Mouse (Mus musculus) forebrain, embryonic 16.5 days (tissue): Measurements from ENCODE around the gene Sfxn5. TPM values are rescaled to one million over a fixed set of nuclear protein-coding genes. Genes with fewer than 3 reads are reported as not detected.
A peak's percentile ranks its signal among the peaks of the same experiment; 100 is the strongest.

Source experiments
- ATAC-seq: fragments of 200-750 bp; cut with Nextera tagmentation; 2 replicates; pipeline ENCODE4 v1.8.0; 2017; ENCODE audit warnings: mild to moderate bottlenecking, moderate library complexity
- H3K27ac ChIP-seq: fragments of 300-500 bp; sonication (generic); 2 replicates; pipeline ENCODE4 v1.5.1; 2014; ENCODE audit warnings: low read length, control low read depth
- H3K27me3 ChIP-seq: fragments of 300-500 bp; sonication (generic); replicated peaks from 2 replicates; pipeline ENCODE4 v1.6.1; 2014; ENCODE audit warnings: low read length; ENCODE audit not compliant: control insufficient read depth, insufficient read depth
- H3K36me3 ChIP-seq: fragments of 300-500 bp; sonication (generic); 2 replicates; pipeline ENCODE4 v1.6.1; 2014; ENCODE audit not compliant: control insufficient read depth, insufficient read depth
- H3K4me1 ChIP-seq: fragments of 300-500 bp; sonication (generic); replicated peaks from 2 replicates; pipeline ENCODE4 v1.6.1; 2014; ENCODE audit warnings: low read length; ENCODE audit not compliant: control insufficient read depth, insufficient read depth
- H3K4me2 ChIP-seq: fragments of 300-500 bp; sonication (generic); 2 replicates; pipeline ENCODE4 v1.6.1; 2014; ENCODE audit warnings: mild to moderate bottlenecking, low read length, control low read depth
- H3K4me3 ChIP-seq: fragments of 300-500 bp; sonication (generic); replicated peaks from 2 replicates; pipeline ENCODE4 v1.5.1; 2014; ENCODE audit warnings: mild to moderate bottlenecking, low read length, control low read depth
- H3K9ac ChIP-seq: fragments of 300-500 bp; sonication (generic); replicated peaks from 2 replicates; pipeline ENCODE4 v1.6.1; 2014; ENCODE audit warnings: low read depth, low read length, control low read depth
- H3K9me3 ChIP-seq: fragments of 300-500 bp; sonication (generic); 2 replicates; pipeline ENCODE4 v1.6.1; 2016; ENCODE audit warnings: low read length; ENCODE audit not compliant: control insufficient read depth
- WGBS: fragments of 180-500 bp; shearing (Covaris S2); extraction: QIAGEN DNeasy Blood & Tissue Kit; methylation state at CpG from one replicate; pipeline ENCODE4 v1.1.7; 2014; 5-methylcytosine and 5-hydroxymethylcytosine counted together
- polyA plus RNA-seq: library from polyadenylated mRNA; unstranded; fragments of >200 nt; fragmentation: Nextera tagmentation; extraction: Ambion mirVana; gene quantifications from 2 replicates; pipeline ENCODE4 v1.2.1, GENCODE M21; 2015

The Sfxn5 gene
- polyA plus RNA-seq, 1 experiment from 2014 or later, result 27.1 TPM

DNA sequence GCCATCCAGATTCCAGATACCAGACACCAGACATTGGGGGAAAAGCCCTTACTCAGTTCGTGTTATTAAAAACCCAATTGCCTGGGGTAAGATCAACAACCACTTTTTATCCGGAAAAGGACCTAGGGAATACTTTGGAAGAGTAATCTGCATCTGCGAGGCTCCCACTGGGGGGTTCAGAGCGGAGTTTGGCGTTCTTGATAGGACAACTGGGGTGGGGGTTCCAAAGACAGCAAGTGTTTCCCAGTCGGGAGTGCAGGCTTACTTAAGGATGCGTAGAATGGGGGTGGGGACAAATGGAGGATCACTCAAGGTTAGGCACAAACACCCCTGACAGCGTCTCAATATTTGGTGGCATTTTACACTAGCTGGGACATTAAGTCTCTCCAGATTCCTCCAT is 1.5 kb downstream of the Sfxn5 start:
- 15% methylated on average over 8 of the region's 8 CpGs for WGBS
- no peaks in the 10 kb centered on the region for H3K27me3 ChIP-seq
- peak overlapping the region; percentile 56 for H3K4me3 ChIP-seq
- ATAC-seq, result no peak
- H3K9me3 ChIP-seq, result no peaks in the 10 kb centered on the region
- peak overlapping the region; percentile 95 for H3K4me2 ChIP-seq
- H3K4me1 ChIP-seq, result peaks cover 12% of the 10 kb centered on the region
- H3K36me3 ChIP-seq, result no peaks in the 10 kb centered on the region
- no peak overlapping the region for H3K27ac ChIP-seq
- H3K9ac ChIP-seq, result peak overlapping the region; percentile 64

DNA sequence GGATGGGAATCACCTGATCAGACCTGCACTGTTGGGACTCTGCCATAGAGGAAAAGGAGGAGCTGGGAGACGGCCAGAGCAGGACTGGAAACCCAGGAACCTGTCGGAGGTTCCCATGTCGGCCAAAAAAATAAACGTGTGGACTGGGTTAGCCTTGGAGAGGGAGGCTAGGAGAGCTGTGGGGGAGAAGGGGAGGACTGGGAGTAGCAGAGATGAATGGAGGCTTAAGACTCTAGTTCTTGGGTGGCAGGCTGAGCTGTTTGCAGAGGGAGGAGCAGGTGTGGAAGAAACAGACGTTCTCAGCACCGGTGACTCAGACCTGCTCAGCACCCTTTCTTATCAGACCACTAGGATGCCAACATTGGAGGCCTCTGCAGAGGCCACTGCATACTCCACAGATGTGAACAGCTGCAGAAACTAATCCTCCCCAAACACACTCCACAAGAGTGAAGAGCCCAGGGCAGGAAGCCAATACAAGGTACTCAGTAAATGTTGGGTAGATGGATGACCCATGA is 1.9 kb downstream of the Sfxn5 start:
- no peak for ATAC-seq
- Histone ChIP-seq H3K4me2 (peak overlapping the region; percentile 95), H3K27ac (no peak overlapping the region), H3K9ac (no peak overlapping the region), H3K4me3 (no peak overlapping the region; the same call in 1 of the 2 replicates), H3K36me3 (no peaks in the 10 kb centered on the region), H3K9me3 (no peaks in the 10 kb centered on the region), H3K4me1 (peaks cover 12% of the 10 kb centered on the region), H3K27me3 (no peaks in the 10 kb centered on the region)
- 36% methylated on average over 6 of the region's 6 CpGs for WGBS

DNA sequence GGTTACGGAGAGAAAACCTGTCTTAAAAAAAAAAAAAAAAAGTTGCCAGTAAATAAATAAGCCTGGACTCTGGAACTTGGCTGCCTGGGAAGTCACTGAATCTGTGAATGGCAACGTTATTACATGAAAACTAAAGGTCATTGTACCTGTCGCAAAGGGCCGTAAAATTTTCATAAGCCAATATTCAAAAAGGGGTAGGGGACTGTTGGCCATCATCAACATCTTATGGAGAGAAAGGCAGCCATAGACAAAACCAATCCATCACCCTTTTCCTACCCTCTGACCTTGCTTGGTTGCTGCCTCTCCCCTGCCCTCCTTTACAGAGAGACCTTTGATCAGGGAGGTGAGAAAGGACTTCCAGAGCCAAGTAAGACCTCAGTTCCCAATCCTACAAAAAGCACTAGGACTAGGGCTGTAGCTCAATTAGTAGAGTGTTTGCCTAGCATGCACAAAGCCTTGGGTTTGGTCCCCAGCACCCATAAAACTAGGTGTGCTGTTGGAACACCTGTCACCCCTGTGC is 3.5 kb downstream of the Sfxn5 start:
- no peaks in the 10 kb centered on the region for H3K36me3 ChIP-seq
- ATAC-seq, result no peak
- no peak overlapping the region for H3K27ac ChIP-seq
- no peak overlapping the region for H3K9ac ChIP-seq
- no peak overlapping the region for H3K4me2 ChIP-seq
- no peak overlapping the region for H3K4me3 ChIP-seq
- 89% methylated on average over 4 of the region's 4 CpGs for WGBS
- no peaks in the 10 kb centered on the region for H3K27me3 ChIP-seq
- peaks cover 14% of the 10 kb centered on the region for H3K4me1 ChIP-seq
- no peaks in the 10 kb centered on the region for H3K9me3 ChIP-seq

DNA sequence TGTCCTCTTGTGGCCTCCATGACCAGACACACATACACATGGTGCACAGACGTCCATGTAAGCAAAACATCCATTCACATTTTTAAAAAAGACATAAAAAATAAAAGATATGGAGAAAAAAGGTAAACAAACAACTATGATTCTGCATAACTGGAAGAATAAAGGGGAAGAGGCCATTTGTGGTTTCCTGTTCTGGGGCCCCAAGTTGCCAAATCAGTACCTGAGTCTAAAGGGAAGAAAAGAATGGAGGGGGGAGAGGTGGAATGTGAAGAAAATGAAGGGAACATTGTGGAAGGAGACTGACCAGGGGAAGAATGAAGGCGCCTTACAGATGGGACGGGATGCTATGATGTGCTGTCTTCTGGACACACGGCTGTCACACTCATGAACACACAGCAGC is 6.7 kb downstream of the Sfxn5 start:
- no peaks in the 10 kb centered on the region for H3K9me3 ChIP-seq
- no peak overlapping the region for H3K27ac ChIP-seq
- H3K4me3 ChIP-seq, result no peak overlapping the region
- peaks cover 5% of the 10 kb centered on the region for H3K4me1 ChIP-seq
- H3K27me3 ChIP-seq, result no peaks in the 10 kb centered on the region
- H3K9ac ChIP-seq, result no peak overlapping the region
- no peak for ATAC-seq
- 89% methylated on average over 4 of the region's 4 CpGs for WGBS
- H3K36me3 ChIP-seq, result no peaks in the 10 kb centered on the region
- H3K4me2 ChIP-seq, result no peak overlapping the region

DNA sequence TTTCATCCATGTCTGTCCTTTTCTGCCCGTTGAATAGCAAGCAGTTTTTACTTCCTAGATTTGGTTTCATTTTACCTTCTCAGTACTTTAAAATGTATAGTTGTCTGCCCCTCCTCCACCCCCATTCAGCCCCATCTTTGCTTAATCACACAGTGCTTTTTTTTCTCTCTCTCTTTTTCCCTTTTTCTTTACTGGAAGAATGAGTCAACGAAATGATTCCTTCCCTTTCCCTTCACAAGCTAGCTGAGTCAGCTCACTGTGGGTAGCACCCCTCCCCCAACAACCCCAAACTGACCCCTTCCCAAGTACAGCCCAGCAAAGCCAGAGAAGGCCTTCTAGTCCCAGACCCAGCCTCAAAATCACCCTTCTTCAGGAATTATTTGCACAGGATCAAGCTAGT is 8.1 kb downstream of the Sfxn5 start:
- H3K27ac ChIP-seq, result no peak overlapping the region
- H3K27me3 ChIP-seq, result no peaks in the 10 kb centered on the region
- no peak overlapping the region for H3K9ac ChIP-seq
- 31% methylated on average over 2 of the region's 2 CpGs for WGBS
- no peak for ATAC-seq
- H3K36me3 ChIP-seq, result no peaks in the 10 kb centered on the region
- H3K4me3 ChIP-seq, result no peak overlapping the region
- 0 out of 2 replicates have a peak, but pooled peaks cover 2% of the 10 kb centered on the region for H3K4me1 ChIP-seq
- no peak overlapping the region for H3K4me2 ChIP-seq
- no peaks in the 10 kb centered on the region for H3K9me3 ChIP-seq

DNA sequence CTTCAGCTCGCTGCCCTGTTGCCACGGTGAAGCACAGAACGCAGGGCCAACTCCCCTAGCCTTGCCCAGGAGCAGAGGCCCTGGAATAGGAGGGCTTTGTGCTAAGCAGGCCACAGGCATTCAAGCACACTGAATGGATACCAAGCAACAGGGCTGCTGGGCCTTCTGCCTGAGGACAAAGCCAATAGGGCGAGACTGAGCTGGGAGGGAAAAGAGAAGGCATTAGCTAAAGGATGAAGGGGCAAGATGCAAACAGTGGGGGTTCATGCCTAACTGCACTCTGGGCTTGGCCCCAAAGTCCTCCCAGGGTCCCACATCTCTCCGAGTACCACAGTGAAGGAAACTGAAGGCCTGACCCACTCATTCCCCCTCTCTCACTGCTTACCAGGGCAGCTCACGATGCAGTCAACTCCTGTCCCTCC is 12.8 kb downstream of the Sfxn5 start:
- Histone ChIP-seq H3K9me3 (no peaks in the 10 kb centered on the region), H3K36me3 (no peaks in the 10 kb centered on the region), H3K4me1 (0 out of 2 replicates have a peak, but pooled peaks cover 2% of the 10 kb centered on the region), H3K4me3 (no peak overlapping the region), H3K9ac (0 out of 2 replicates have a peak overlapping the region, but pooled peaks have one; percentile 17), H3K27me3 (no peaks in the 10 kb centered on the region), H3K4me2 (no peak overlapping the region), H3K27ac (peak overlapping the region; percentile 84)
- peak; percentile 96 for ATAC-seq
- 12% methylated on average over 6 of the region's 6 CpGs for WGBS

DNA sequence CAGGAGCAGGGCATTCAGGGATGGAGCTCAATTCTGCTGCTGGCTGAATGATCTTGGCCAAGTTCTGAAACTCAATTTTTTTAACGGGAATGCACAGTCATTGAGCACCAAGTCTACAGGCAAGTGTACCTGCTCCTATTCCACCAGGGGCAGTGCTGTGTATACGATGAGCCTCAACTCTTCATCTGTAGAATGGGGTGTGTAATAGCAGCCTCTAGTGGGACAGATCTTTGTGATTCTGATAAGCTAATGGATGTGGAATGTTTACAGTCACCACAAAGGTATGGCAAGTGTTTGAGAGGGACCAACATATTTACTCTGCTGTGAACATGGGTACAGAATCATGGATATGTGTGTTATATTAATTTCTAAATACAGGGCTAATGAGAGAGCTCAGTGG is 17.0 kb downstream of the Sfxn5 start:
- Histone ChIP-seq H3K27me3 (no peaks in the 10 kb centered on the region), H3K9ac (no peak overlapping the region), H3K4me1 (peaks cover 9% of the 10 kb centered on the region), H3K4me2 (no peak overlapping the region), H3K27ac (no peak overlapping the region), H3K36me3 (no peaks in the 10 kb centered on the region), H3K4me3 (no peak overlapping the region), H3K9me3 (no peaks in the 10 kb centered on the region)
- WGBS, result 86% methylated on average over 2 of the region's 2 CpGs
- no peak for ATAC-seq

DNA sequence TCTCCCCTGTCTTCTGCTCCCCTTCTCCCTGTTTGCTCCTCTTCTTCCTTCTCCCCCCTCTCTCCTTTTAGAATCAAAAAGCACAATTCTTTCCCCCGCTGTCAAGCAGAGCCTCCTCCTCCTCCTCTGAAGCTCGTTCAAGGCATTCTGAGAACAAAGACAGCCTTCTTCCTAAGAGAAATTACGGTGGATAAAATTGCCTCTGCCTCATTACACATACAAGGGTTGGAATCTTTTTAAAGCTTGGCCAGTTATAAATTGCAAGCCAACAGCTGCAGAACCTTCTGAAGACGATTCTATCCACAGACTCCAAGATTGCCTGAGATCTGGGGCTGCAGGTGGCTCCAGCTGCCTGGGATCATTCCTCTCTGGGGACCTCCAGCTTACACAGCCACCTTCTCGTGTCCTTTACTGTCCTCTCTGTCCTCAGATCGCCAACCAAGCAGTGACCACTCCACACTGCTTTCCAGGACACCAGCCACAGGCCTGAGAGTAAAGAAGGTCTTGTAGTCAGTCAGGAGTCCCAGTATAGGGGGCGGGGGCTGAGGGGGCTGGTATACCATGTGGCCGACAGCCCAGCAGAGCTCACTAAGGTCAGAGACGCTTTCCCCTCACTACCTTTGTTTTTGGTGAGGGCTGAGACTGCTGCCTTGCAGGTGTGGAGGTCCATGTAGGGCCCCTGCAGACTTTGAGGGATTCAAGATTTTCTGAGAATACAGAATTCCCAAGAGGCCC is 19.0 kb downstream of the Sfxn5 start:
- Histone ChIP-seq H3K27me3 (no peaks in the 10 kb centered on the region), H3K4me2 (no peak overlapping the region), H3K4me1 (peaks cover 9% of the 10 kb centered on the region), H3K27ac (peak overlapping the region; percentile 77), H3K36me3 (no peaks in the 10 kb centered on the region), H3K9me3 (no peaks in the 10 kb centered on the region), H3K9ac (0 out of 2 replicates have a peak overlapping the region, but pooled peaks have one; percentile 8), H3K4me3 (no peak overlapping the region)
- 20% methylated on average over 9 of the region's 9 CpGs for WGBS
- peak; percentile 74 for ATAC-seq

DNA sequence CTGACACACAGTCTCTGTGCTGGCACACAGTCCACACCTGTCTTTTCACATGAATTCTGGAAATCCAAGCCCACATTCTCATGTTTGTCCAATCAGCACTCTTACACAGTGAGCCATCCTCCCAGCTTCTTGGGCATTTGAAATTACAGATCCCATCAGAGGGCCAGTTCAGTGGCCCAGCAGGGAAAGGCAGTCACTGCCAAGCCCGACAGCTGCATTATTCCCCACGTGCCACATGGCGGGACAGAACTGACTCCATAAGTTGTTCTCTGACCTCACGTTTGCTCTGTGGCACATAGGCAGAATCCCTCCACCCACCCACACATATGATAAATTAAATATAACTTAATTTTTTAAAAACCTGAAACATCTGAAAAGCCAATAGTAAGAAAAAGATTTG is 25.3 kb downstream of the Sfxn5 start:
- peaks cover 4% of the 10 kb centered on the region for H3K4me1 ChIP-seq
- H3K9ac ChIP-seq, result no peak overlapping the region
- ATAC-seq, result no peak
- H3K27me3 ChIP-seq, result no peaks in the 10 kb centered on the region
- WGBS, result 64% methylated on average over 4 of the region's 4 CpGs
- no peak overlapping the region for H3K4me2 ChIP-seq
- no peak overlapping the region for H3K27ac ChIP-seq
- no peaks in the 10 kb centered on the region for H3K9me3 ChIP-seq
- H3K36me3 ChIP-seq, result no peaks in the 10 kb centered on the region
- H3K4me3 ChIP-seq, result no peak overlapping the region
